Mouse (Mus musculus): ENCODE data around the gene Zfhx3.

DNA sequence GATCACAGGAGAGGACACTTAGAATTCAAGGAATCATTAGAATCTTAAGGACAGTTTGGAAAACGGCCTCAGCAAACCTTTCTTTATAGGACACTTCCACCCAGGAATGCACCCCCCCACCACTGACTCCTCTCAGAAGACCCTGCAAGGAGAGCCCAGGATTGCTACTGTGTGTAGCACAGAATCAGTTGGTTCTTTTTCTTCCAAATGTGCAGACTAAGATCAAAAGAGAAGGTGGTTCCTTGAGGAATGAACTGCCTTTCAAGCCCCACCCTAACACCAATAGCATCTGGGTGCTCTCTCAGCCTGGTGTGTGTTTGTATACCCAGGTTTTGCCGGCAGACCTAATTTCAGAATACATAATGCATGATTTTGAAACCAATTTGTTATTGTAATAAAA lies 279.6 kb downstream of the Zfhx3 start:
- TF ChIP-seq CTCF (IDR thresholded peaks at IDR 0.05; ENCODE audit: low read depth) = no peak
- no peak for TF ChIP-seq EP300 (IDR thresholded peaks at IDR 0.05; ENCODE audit: low read depth)

Measured in liver, embryonic 14.5 days (tissue).